Mouse (Mus musculus): ENCODE results near the gene Casp2.

Casp2 gene

GRCm38 (mm10) chr6:42264626-42265312, at the start of gene Casp2:
TSS of gene Casp2 (plus strand) at chr6:42264985.
- peak; percentile 99 for DNase-seq (ENCODE audit: low spot score)

- no peak for DNase-seq (ENCODE audit: low spot score)
These were observed 49.8 kb upstream of the Casp2 start, which contains the start of gene Tas2r144 for GRCm38 (mm10) chr6:42215028-42215427. TSS of gene Tas2r144 (plus strand) at chr6:42215328.

GRCm38 (mm10) chr6:42222286-42222685, 42.5 kb upstream of the Casp2 start:
- no peak for DNase-seq (ENCODE audit: low spot score)

- no peak for DNase-seq (ENCODE audit: low spot score)
These were observed 39.7 kb upstream of the Casp2 start for GRCm38 (mm10) chr6:42225046-42225445.

- peak; percentile 71 for DNase-seq (ENCODE audit: low spot score)
These were observed 37.3 kb upstream of the Casp2 start for GRCm38 (mm10) chr6:42227240-42228101.

- no peak for DNase-seq (ENCODE audit: low spot score)
These were observed 35.2 kb upstream of the Casp2 start for GRCm38 (mm10) chr6:42229610-42230009.

GRCm38 (mm10) chr6:42231191-42231590, 33.6 kb upstream of the Casp2 start:
- DNase-seq (ENCODE audit: low spot score) = no peak

- no peak for DNase-seq (ENCODE audit: low spot score)
These were observed 27.4 kb upstream of the Casp2 start for GRCm38 (mm10) chr6:42237276-42237805.

- DNase-seq (ENCODE audit: low spot score) = no peak
These were observed 23.3 kb upstream of the Casp2 start for GRCm38 (mm10) chr6:42241311-42242045.

- DNase-seq (ENCODE audit: low spot score) = peak; percentile 83
These were observed 19.0 kb upstream of the Casp2 start, which contains the start of gene Gstk1 for GRCm38 (mm10) chr6:42245711-42246353. TSS of gene Gstk1 (plus strand) at chr6:42245935.

- DNase-seq (ENCODE audit: low spot score) = no peak
These were observed 17.6 kb upstream of the Casp2 start for GRCm38 (mm10) chr6:42247173-42247572.

GRCm38 (mm10) chr6:42247981-42248380, 16.8 kb upstream of the Casp2 start:
- no peak for DNase-seq (ENCODE audit: low spot score)

- no peak for DNase-seq (ENCODE audit: low spot score)
These were observed 13.0 kb upstream of the Casp2 start for GRCm38 (mm10) chr6:42251791-42252190.

- DNase-seq (ENCODE audit: low spot score) = no peak
These were observed 11.7 kb upstream of the Casp2 start for GRCm38 (mm10) chr6:42253103-42253502.

- DNase-seq (ENCODE audit: low spot score) = peak; percentile 62
These were observed 7.4 kb upstream of the Casp2 start for GRCm38 (mm10) chr6:42257303-42257863.

- no peak for DNase-seq (ENCODE audit: low spot score)
These were observed 4.4 kb upstream of the Casp2 start for GRCm38 (mm10) chr6:42260430-42260829.

- DNase-seq (ENCODE audit: low spot score) = peak; percentile 25
These were observed 3.1 kb upstream of the Casp2 start, which contains the start of gene Tmem139 for GRCm38 (mm10) chr6:42261524-42262170. TSS of gene Tmem139 (plus strand) at chr6:42261970.

GRCm38 (mm10) chr6:42265391-42266330, 876 bp downstream of the Casp2 start:
- no peak for DNase-seq (ENCODE audit: low spot score)

GRCm38 (mm10) chr6:42270817-42271216, 6.0 kb downstream of the Casp2 start:
- no peak for DNase-seq (ENCODE audit: low spot score)
